Mouse (Mus musculus) T-helper 1 cell (primary cell): Measurements from ENCODE around the gene Sh2d5.

Experiments used
- in situ Hi-C: fragments of 300-600 bp; cut with MboI, MseI; formaldehyde crosslinking; loops from one replicate; pipeline ENCODE4 v1.15.1; 2025; ENCODE audit warnings: high pct_unique_total_duplicates

Sh2d5 gene

GRCm38 (mm10) chr4:138250088-138250960 is at the start of gene Sh2d5, which contains the start of gene Kif17:
Gene Sh2d5, plus strand, starts transcription at chr4:138250403.
Gene Kif17, plus strand, starts transcription at chr4:138250435.
- in situ Hi-C loops = loop anchor here (10.0 kb wide), 1 partner anchor 376 kb away; no protein-coding TSS in a partner anchor

GRCm38 (mm10) chr4:138200769-138201168 is 49.4 kb upstream of the Sh2d5 start:
- in situ Hi-C loops = loop anchor here (25.0 kb wide), 1 partner anchor 1237 kb away; no protein-coding TSS in a partner anchor

- in situ Hi-C loops = loop anchor here (25.0 kb wide), 1 partner anchor 1236 kb away; no protein-coding TSS in a partner anchor
Observed at GRCm38 (mm10) chr4:138201696-138202095, 48.5 kb upstream of the Sh2d5 start.

GRCm38 (mm10) chr4:138210116-138210515 is 40.1 kb upstream of the Sh2d5 start:
- in situ Hi-C loops = loop anchor here (10.0 to 25.0 kb wide), 2 partner anchors 335 to 1227 kb away; no protein-coding TSS in a partner anchor

- in situ Hi-C loops = loop anchor here (10.0 to 25.0 kb wide), 2 partner anchors 339 to 1223 kb away; no protein-coding TSS in a partner anchor
Observed at GRCm38 (mm10) chr4:138213861-138214260, 36.3 kb upstream of the Sh2d5 start.

GRCm38 (mm10) chr4:138215671-138216199 is 34.5 kb upstream of the Sh2d5 start:
- in situ Hi-C loops = loop anchor here (10.0 to 25.0 kb wide), 2 partner anchors 341 to 1222 kb away; no protein-coding TSS in a partner anchor

DNA sequence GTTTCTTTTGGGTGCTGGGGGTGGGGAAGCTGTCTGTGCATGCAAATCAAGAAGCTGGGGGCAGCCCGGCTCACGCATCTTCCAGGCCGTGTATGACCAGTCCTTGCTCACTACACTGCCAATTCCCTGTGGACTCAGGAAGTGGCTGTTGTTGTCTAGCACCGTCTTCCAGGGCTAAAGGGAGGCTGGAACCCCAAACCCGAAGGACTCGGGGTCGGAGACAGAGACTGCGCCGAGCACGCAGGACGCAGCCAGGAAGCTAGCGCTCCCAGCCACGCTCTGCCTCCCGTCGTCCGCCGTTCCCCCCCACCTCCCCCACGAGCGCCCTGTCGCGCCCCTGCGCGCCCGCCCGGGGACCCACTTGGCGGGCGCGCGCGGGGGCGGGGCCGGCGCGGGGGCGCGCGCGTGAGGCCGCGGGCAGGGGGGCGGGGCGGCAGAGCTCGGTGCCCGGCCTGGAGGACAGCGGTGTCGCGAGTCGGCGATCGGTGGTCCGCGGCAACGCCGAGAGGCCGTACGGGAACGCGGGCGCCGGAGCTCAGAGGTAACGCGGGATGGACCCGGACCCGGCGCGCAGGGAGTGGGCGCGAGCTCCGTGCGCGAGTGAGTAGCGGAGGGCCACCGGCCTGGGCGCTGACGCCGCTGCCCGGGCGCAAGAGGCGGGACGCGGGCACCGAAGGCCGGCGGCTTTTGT is 33.9 kb upstream of the Sh2d5 start, which contains the start of gene Hp1bp3:
Gene Hp1bp3, plus strand, starts transcription at position 97 of the 691 bp plus-strand sequence.
- in situ Hi-C loops = loop anchor here (10.0 to 25.0 kb wide), 2 partner anchors 342 to 1221 kb away; no protein-coding TSS in a partner anchor

- in situ Hi-C loops = loop anchor here (10.0 to 25.0 kb wide), 2 partner anchors 342 to 1220 kb away; no protein-coding TSS in a partner anchor
Observed at GRCm38 (mm10) chr4:138216891-138217392, 33.3 kb upstream of the Sh2d5 start.

DNA sequence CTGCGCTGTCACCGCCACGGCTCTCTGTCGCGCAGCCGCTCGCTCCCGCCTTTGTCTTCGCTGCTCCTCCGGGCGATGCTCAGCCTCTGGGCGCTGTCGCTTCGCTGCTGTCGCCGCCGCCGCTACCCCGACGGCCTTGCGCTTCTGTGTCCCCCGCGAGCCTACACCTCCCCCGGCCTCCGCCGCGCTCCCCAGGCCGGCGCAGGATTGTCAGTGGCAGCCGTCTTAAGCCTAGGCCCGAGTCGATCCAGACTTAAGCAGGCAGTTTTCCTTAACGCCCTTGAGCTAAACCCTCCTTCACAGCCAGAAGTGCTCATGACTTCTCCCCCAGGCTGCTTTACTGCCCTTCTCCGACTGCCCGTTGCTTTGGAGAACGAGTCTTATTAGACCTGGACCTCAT is 32.8 kb upstream of the Sh2d5 start:
- in situ Hi-C loops = loop anchor here (10.0 to 25.0 kb wide), 2 partner anchors 343 to 1220 kb away; no protein-coding TSS in a partner anchor

- in situ Hi-C loops = loop anchor here (10.0 to 25.0 kb wide), 2 partner anchors 343 to 1219 kb away; no protein-coding TSS in a partner anchor
Observed at GRCm38 (mm10) chr4:138217951-138218685, 32.1 kb upstream of the Sh2d5 start.

DNA sequence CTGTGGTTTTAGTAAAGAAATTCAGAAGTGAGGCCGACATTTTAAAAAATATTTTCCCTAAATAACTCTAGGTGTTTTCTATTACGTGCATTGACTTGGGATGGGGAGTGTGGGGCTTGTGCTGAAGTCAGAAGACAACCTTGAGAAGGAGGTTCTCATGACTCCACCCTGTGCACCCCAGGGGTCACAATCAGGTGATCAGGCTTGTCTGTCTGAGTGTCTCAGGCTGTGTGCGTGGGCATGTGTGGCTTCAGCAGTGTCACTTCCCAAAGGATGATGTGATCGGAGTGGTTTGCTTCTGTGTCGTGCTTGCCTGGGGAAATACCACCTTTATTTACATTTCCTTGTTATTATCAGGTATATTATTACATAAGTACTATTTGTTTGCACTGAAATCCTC is 30.9 kb upstream of the Sh2d5 start:
- in situ Hi-C loops = loop anchor here (10.0 to 25.0 kb wide), 2 partner anchors 345 to 1218 kb away; no protein-coding TSS in a partner anchor

DNA sequence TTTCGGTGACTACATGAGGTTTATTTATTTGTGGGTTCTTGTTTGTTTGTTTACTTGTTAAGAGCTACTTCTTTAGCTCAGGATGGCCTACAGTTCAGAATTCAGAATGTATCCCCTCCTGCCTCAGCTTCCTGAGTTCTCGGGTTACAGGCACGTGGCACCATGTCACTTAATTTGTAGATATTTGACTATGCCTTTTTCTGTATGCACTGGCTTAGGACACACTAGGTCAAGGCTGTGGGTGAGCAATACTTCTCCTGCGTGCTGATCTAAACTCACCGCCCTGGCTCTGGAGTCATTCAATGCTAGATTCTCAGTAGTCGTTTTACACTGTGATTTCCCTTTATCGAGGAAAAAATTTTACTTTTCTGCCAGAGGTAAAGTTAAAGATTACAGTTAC is 29.4 kb upstream of the Sh2d5 start:
- in situ Hi-C loops = loop anchor here (25.0 kb wide), 1 partner anchor 1217 kb away; no protein-coding TSS in a partner anchor

DNA sequence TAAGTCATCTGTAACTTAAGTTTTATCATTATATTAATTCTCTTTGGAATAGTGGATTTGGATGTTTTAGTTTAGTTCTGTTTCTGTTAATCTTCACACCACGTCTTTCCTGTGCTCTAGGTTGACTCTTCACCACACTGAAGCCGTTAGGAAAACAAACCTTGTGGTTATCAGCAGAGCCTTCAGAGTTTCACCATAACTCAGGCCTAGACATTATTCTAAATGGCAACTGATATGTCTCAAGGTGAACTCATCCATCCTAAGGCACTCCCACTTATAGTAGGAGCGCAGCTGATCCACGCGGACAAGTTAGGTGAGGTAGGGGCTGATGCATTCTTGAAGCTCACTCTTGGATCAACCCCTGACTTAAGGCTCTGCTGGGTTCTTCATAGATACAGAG is 28.8 kb upstream of the Sh2d5 start:
- in situ Hi-C loops = loop anchor here (25.0 kb wide), 1 partner anchor 1216 kb away; no protein-coding TSS in a partner anchor

DNA sequence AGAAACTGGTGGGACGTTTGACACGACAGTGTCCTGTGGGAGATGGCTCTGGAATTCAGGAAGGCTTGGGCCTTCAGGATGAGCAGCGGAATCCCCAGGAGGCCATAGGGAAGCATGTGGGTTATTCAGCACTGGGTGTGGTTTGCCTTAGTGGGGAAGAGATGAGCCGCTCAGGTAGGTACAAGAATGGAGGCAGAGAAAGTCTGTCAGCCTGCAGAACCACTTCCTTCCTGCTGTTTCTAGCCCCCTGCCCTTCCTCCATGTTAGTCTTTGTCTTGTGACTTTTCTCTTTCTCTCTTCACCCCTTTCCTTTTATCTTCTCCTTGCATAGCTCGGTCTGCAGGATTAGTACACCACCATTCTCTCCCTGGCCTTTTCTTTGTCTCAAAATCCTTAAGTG is 27.8 kb upstream of the Sh2d5 start:
- in situ Hi-C loops = loop anchor here (25.0 kb wide), 1 partner anchor 1215 kb away; no protein-coding TSS in a partner anchor

DNA sequence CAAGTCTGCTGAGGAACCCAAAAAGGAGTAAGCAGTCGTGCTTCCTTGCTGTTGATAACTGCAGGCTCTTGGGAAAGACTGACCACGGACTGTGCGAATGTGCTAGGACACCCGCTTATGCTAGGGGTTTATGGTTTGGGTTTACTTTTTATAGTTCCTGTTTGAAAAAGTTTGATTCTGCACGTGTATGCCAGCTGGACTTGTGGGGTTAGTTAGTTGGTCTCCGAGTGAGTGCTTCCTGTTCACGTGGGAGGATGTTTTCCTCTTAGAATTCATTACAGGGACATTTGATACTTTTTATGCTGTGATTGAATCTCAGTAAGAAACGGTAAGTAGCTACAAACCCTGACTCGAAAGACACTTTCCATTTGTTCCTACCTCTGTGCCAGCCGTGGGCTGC is 26.6 kb upstream of the Sh2d5 start:
- in situ Hi-C loops = loop anchor here (25.0 kb wide), 1 partner anchor 1214 kb away; no protein-coding TSS in a partner anchor

GRCm38 (mm10) chr4:138246756-138247665 is 3.2 kb upstream of the Sh2d5 start:
- in situ Hi-C loops = no loop called here

GRCm38 (mm10) chr4:138251819-138252218 is 1.6 kb downstream of the Sh2d5 start:
- in situ Hi-C loops = loop anchor here (10.0 kb wide), 1 partner anchor 377 kb away; no protein-coding TSS in a partner anchor

- in situ Hi-C loops = loop anchor here (10.0 kb wide), 1 partner anchor 377 kb away; no protein-coding TSS in a partner anchor
Observed at GRCm38 (mm10) chr4:138252231-138252630, 2.0 kb downstream of the Sh2d5 start.
